Mouse (Mus musculus): ENCODE results near the gene Fam189a2. TPM values are rescaled to one million over a fixed set of nuclear protein-coding genes. Genes with fewer than 3 reads are reported as not detected.
A peak's percentile ranks its signal among the peaks of the same experiment; 100 is the strongest.

Gene Fam189a2
- polyA plus RNA-seq, 1 experiment from 2014 or later = 2.9 TPM

- no peak overlapping the region for H3K4me3 ChIP-seq (ENCODE audit: low read depth, low read length)
- H3K27ac ChIP-seq (ENCODE audit: low read depth, low read length) = no peak overlapping the region
- no peaks in the 10 kb centered on the region for H3K4me1 ChIP-seq (replicated peaks; ENCODE audit: control insufficient read depth, insufficient read depth, low read length)
- no peaks in the 10 kb centered on the region for H3K27me3 ChIP-seq (replicated peaks; ENCODE audit: control insufficient read depth, insufficient read depth, low read length)
- no peaks in the 10 kb centered on the region for H3K36me3 ChIP-seq (ENCODE audit: control insufficient read depth, insufficient read depth)
- H3K4me2 ChIP-seq (replicated peaks; ENCODE audit: low read depth) = no peak overlapping the region
- no peaks in the 10 kb centered on the region for H3K9me3 ChIP-seq (ENCODE audit: control insufficient read depth)
- WGBS = 47% methylated on average over 6 of the region's 6 CpGs
- ATAC-seq = no peak
- H3K9ac ChIP-seq (ENCODE audit: low read depth, low read length) = no peak overlapping the region
- peak; percentile 53 for TF ChIP-seq CTCF (IDR thresholded peaks at IDR 0.05; ENCODE audit: low read depth)
These were observed 71.9 kb downstream of the Fam189a2 start for GRCm38 (mm10) chr19:23958925-23959324.

- H3K9me3 ChIP-seq (ENCODE audit: control insufficient read depth) = no peaks in the 10 kb centered on the region
- H3K36me3 ChIP-seq (ENCODE audit: control insufficient read depth, insufficient read depth) = no peaks in the 10 kb centered on the region
- H3K27me3 ChIP-seq (replicated peaks; ENCODE audit: control insufficient read depth, insufficient read depth, low read length) = no peaks in the 10 kb centered on the region
- 59% methylated on average over 7 of the region's 7 CpGs for WGBS
- no peak for TF ChIP-seq CTCF (IDR thresholded peaks at IDR 0.05; ENCODE audit: low read depth)
- ATAC-seq = no peak
- H3K27ac ChIP-seq (ENCODE audit: low read depth, low read length) = no peak overlapping the region
- no peak overlapping the region for H3K9ac ChIP-seq (ENCODE audit: low read depth, low read length)
- no peak overlapping the region for H3K4me3 ChIP-seq (ENCODE audit: low read depth, low read length)
- no peaks in the 10 kb centered on the region for H3K4me1 ChIP-seq (replicated peaks; ENCODE audit: control insufficient read depth, insufficient read depth, low read length)
- no peak overlapping the region for H3K4me2 ChIP-seq (replicated peaks; ENCODE audit: low read depth)
These were observed 73.3 kb downstream of the Fam189a2 start for GRCm38 (mm10) chr19:23957563-23957962.

GRCm38 (mm10) chr19:23956299-23956975 lies 74.4 kb downstream of the Fam189a2 start:
- Histone ChIP-seq H3K9me3 (ENCODE audit: control insufficient read depth) (no peaks in the 10 kb centered on the region), H3K4me3 (ENCODE audit: low read depth, low read length) (no peak overlapping the region), H3K36me3 (ENCODE audit: control insufficient read depth, insufficient read depth) (no peaks in the 10 kb centered on the region), H3K4me2 (replicated peaks; ENCODE audit: low read depth) (no peak overlapping the region), H3K4me1 (replicated peaks; ENCODE audit: control insufficient read depth, insufficient read depth, low read length) (no peaks in the 10 kb centered on the region), H3K27ac (ENCODE audit: low read depth, low read length) (no peak overlapping the region), H3K9ac (ENCODE audit: low read depth, low read length) (no peak overlapping the region), H3K27me3 (replicated peaks; ENCODE audit: control insufficient read depth, insufficient read depth, low read length) (no peaks in the 10 kb centered on the region)
- ATAC-seq = no peak; the same call in 1 of the 2 replicates
- 70% methylated on average over 17 of the region's 17 CpGs for WGBS
- no peak for TF ChIP-seq CTCF (IDR thresholded peaks at IDR 0.05; ENCODE audit: low read depth)

- no peak overlapping the region for H3K9ac ChIP-seq (ENCODE audit: low read depth, low read length)
- no peak overlapping the region for H3K4me3 ChIP-seq (ENCODE audit: low read depth, low read length)
- H3K36me3 ChIP-seq (ENCODE audit: control insufficient read depth, insufficient read depth) = no peaks in the 10 kb centered on the region
- no peaks in the 10 kb centered on the region for H3K27me3 ChIP-seq (replicated peaks; ENCODE audit: control insufficient read depth, insufficient read depth, low read length)
- TF ChIP-seq CTCF (IDR thresholded peaks at IDR 0.05; ENCODE audit: low read depth) = no peak
- H3K9me3 ChIP-seq (ENCODE audit: control insufficient read depth) = no peaks in the 10 kb centered on the region
- no peaks in the 10 kb centered on the region for H3K4me1 ChIP-seq (replicated peaks; ENCODE audit: control insufficient read depth, insufficient read depth, low read length)
- H3K4me2 ChIP-seq (replicated peaks; ENCODE audit: low read depth) = no peak overlapping the region
- H3K27ac ChIP-seq (ENCODE audit: low read depth, low read length) = no peak overlapping the region
- ATAC-seq = no peak
- WGBS = 86% methylated on average over 8 of the region's 8 CpGs
These were observed 75.4 kb downstream of the Fam189a2 start for GRCm38 (mm10) chr19:23955461-23955860.

- no peaks in the 10 kb centered on the region for H3K36me3 ChIP-seq (ENCODE audit: control insufficient read depth, insufficient read depth)
- TF ChIP-seq CTCF (IDR thresholded peaks at IDR 0.05; ENCODE audit: low read depth) = no peak
- no peak overlapping the region for H3K4me3 ChIP-seq (ENCODE audit: low read depth, low read length)
- no peaks in the 10 kb centered on the region for H3K27me3 ChIP-seq (replicated peaks; ENCODE audit: control insufficient read depth, insufficient read depth, low read length)
- WGBS = 48% methylated on average over 12 of the region's 12 CpGs
- no peaks in the 10 kb centered on the region for H3K4me1 ChIP-seq (replicated peaks; ENCODE audit: control insufficient read depth, insufficient read depth, low read length)
- no peak for ATAC-seq
- H3K4me2 ChIP-seq (replicated peaks; ENCODE audit: low read depth) = no peak overlapping the region
- no peak overlapping the region for H3K27ac ChIP-seq (ENCODE audit: low read depth, low read length)
- no peak overlapping the region for H3K9ac ChIP-seq (ENCODE audit: low read depth, low read length)
- H3K9me3 ChIP-seq (ENCODE audit: control insufficient read depth) = no peaks in the 10 kb centered on the region
These were observed 82.4 kb downstream of the Fam189a2 start for GRCm38 (mm10) chr19:23948301-23949000.

- no peaks in the 10 kb centered on the region for H3K27me3 ChIP-seq (replicated peaks; ENCODE audit: control insufficient read depth, insufficient read depth, low read length)
- no peaks in the 10 kb centered on the region for H3K9me3 ChIP-seq (ENCODE audit: control insufficient read depth)
- TF ChIP-seq CTCF (IDR thresholded peaks at IDR 0.05; ENCODE audit: low read depth) = no peak
- no peak overlapping the region for H3K27ac ChIP-seq (ENCODE audit: low read depth, low read length)
- no peak overlapping the region for H3K9ac ChIP-seq (ENCODE audit: low read depth, low read length)
- no peak overlapping the region for H3K4me2 ChIP-seq (replicated peaks; ENCODE audit: low read depth)
- no peaks in the 10 kb centered on the region for H3K4me1 ChIP-seq (replicated peaks; ENCODE audit: control insufficient read depth, insufficient read depth, low read length)
- ATAC-seq = no peak
- H3K4me3 ChIP-seq (ENCODE audit: low read depth, low read length) = no peak overlapping the region
- no peaks in the 10 kb centered on the region for H3K36me3 ChIP-seq (ENCODE audit: control insufficient read depth, insufficient read depth)
- 62% methylated on average over 4 of the region's 4 CpGs for WGBS
These were observed 82.9 kb downstream of the Fam189a2 start for GRCm38 (mm10) chr19:23947871-23948270.

All from intestine, postnatal 0 days (tissue).